Mouse (Mus musculus): ENCODE measurements around the gene Itga11. TPM values are rescaled to one million over a fixed set of nuclear protein-coding genes. Genes with fewer than 3 reads are reported as not detected.
A peak's percentile ranks its signal among the peaks of the same experiment; 100 is the strongest.
"Not testable (repeated sequence)": the region's sequence is repeated elsewhere in the genome, so short reads cannot be mapped to it uniquely, and the experiment has no call there.

The Itga11 gene
- 1 to 10 TPM; 1.8 to 2.3 TPM for total RNA-seq (2021)

- no peak for DNase-seq (ENCODE audit: low spot score)
Measured at GRCm38 (mm10) chr9:62677641-62678549, at the start of gene Itga11. Gene Itga11, plus strand, starts transcription at chr9:62677826.

GRCm38 (mm10) chr9:62630631-62631240 is 46.9 kb upstream of the Itga11 start:
- intact Hi-C loops (cut with DNase I), result no loop called here

More at GRCm38 (mm10) chr9:62677641-62678549, at the start of gene Itga11:
- intact Hi-C loops (cut with DNase I), result no loop called here

GRCm38 (mm10) chr9:62632392-62632791 is 45.2 kb upstream of the Itga11 start:
- no peak for DNase-seq (ENCODE audit: low spot score)
- intact Hi-C loops (cut with DNase I), result no loop called here

More at GRCm38 (mm10) chr9:62630631-62631240, 46.9 kb upstream of the Itga11 start:
- no peak for DNase-seq (ENCODE audit: low spot score)

GRCm38 (mm10) chr9:62638045-62638444 is 39.6 kb upstream of the Itga11 start:
- DNase-seq (ENCODE audit: low spot score), result no peak
- intact Hi-C loops (cut with DNase I), result no loop called here

- DNase-seq (ENCODE audit: low spot score), result no peak
- intact Hi-C loops (cut with DNase I), result no loop called here
Measured at GRCm38 (mm10) chr9:62639686-62640085, 37.9 kb upstream of the Itga11 start.

GRCm38 (mm10) chr9:62640188-62640587 is 37.4 kb upstream of the Itga11 start:
- no peak for DNase-seq (ENCODE audit: low spot score)
- intact Hi-C loops (cut with DNase I), result no loop called here

- intact Hi-C loops (cut with DNase I), result no loop called here
- DNase-seq (ENCODE audit: low spot score), result no peak
Measured at GRCm38 (mm10) chr9:62645716-62646400, 31.8 kb upstream of the Itga11 start.

GRCm38 (mm10) chr9:62646721-62647183 is 30.9 kb upstream of the Itga11 start:
- DNase-seq (ENCODE audit: low spot score), result no peak
- intact Hi-C loops (cut with DNase I), result no loop called here

- intact Hi-C loops (cut with DNase I), result no loop called here
- DNase-seq (ENCODE audit: low spot score), result no peak
Measured at GRCm38 (mm10) chr9:62649444-62649843, 28.2 kb upstream of the Itga11 start.

GRCm38 (mm10) chr9:62650764-62651163 is 26.9 kb upstream of the Itga11 start:
- no peak for DNase-seq (ENCODE audit: low spot score)
- intact Hi-C loops (cut with DNase I), result no loop called here

GRCm38 (mm10) chr9:62654336-62654735 is 23.3 kb upstream of the Itga11 start:
- DNase-seq (ENCODE audit: low spot score), result peak; percentile 31

GRCm38 (mm10) chr9:62658016-62658415 is 19.6 kb upstream of the Itga11 start:
- no peak for DNase-seq (ENCODE audit: low spot score)

More at GRCm38 (mm10) chr9:62654336-62654735, 23.3 kb upstream of the Itga11 start:
- intact Hi-C loops (cut with DNase I), result no loop called here

GRCm38 (mm10) chr9:62659026-62659425 is 18.6 kb upstream of the Itga11 start:
- DNase-seq (ENCODE audit: low spot score), result no peak
- intact Hi-C loops (cut with DNase I), result no loop called here

More at GRCm38 (mm10) chr9:62658016-62658415, 19.6 kb upstream of the Itga11 start:
- intact Hi-C loops (cut with DNase I), result no loop called here

GRCm38 (mm10) chr9:62660971-62661370 is 16.7 kb upstream of the Itga11 start:
- intact Hi-C loops (cut with DNase I); DNase-seq (ENCODE audit: low spot score): not testable (repeated sequence)

- DNase-seq (ENCODE audit: low spot score), result no peak
- intact Hi-C loops (cut with DNase I), result no loop called here
Measured at GRCm38 (mm10) chr9:62663443-62663842, 14.2 kb upstream of the Itga11 start.

GRCm38 (mm10) chr9:62664115-62664725 is 13.4 kb upstream of the Itga11 start:
- intact Hi-C loops (cut with DNase I), result no loop called here
- DNase-seq (ENCODE audit: low spot score), result no peak

- no peak for DNase-seq (ENCODE audit: low spot score)
- intact Hi-C loops (cut with DNase I), result no loop called here
Measured at GRCm38 (mm10) chr9:62665892-62666291, 11.7 kb upstream of the Itga11 start.

GRCm38 (mm10) chr9:62668503-62668902 is 9.1 kb upstream of the Itga11 start:
- DNase-seq (ENCODE audit: low spot score), result no peak
- intact Hi-C loops (cut with DNase I), result no loop called here

GRCm38 (mm10) chr9:62673241-62673640 is 4.4 kb upstream of the Itga11 start:
- intact Hi-C loops (cut with DNase I), result no loop called here
- no peak for DNase-seq (ENCODE audit: low spot score)

GRCm38 (mm10) chr9:62675172-62675571 is 2.5 kb upstream of the Itga11 start:
- intact Hi-C loops (cut with DNase I), result no loop called here
- DNase-seq (ENCODE audit: low spot score), result no peak

Measured in heart, postnatal 25 days (tissue).